In genomic region chr17:86755581-86756195, GRCm38 (mm10) we compare ENCODE assay signal across 9 mouse cellular contexts. TPM values are rescaled to one million over a fixed set of nuclear protein-coding genes. Genes with fewer than 3 reads are reported as not detected.
DNase-seq lines count a peak whose midpoint lies in the region; ATAC-seq lines count a peak whose summit lies in the region.
"Had no signal": no experiment of that assay in that cellular context is flagged by ENCODE, and none has a peak within 500 bp of the region (broad histone marks: within the 10 kb centered on the region; RNA-seq: fewer than 3 reads in every experiment).

No protein-coding gene starts in this region.

- H3K4me2 ChIP-seq in liver, embryonic 13.5 days: peak overlapping the region; percentile 70

- H3K4me3 ChIP-seq in liver, embryonic 13.5 days (replicated peaks): peak overlapping the region; percentile 57

- DNase-seq in adrenal gland, adult 2 months: peak; percentile 66
- DNase-seq in adrenal gland, postnatal 4 days (ENCODE audit: low spot score in 2 of 2): no peak
- peak; percentile 41 for DNase-seq in retina, postnatal 1 day
- no peak for DNase-seq in retina, embryonic 14.5 days (ENCODE audit: low spot score)
- DNase-seq in liver, embryonic 13.5 days: no peak
- DNase-seq in frontal cortex, postnatal 10 days (ENCODE audit: low spot score in 2 of 2): no peak
- no peak for DNase-seq in layer of hippocampus, adult 11-12 months (ENCODE audit: low spot score)
- no peak for DNase-seq in ovary, postnatal 10 days (ENCODE audit: low spot score)
- DNase-seq: kidney, postnatal 14 days had no signal

- no peak overlapping the region for H3K9ac ChIP-seq in liver, embryonic 13.5 days

- H3K27ac ChIP-seq in liver, embryonic 13.5 days: no peak overlapping the region

- ATAC-seq in liver, embryonic 13.5 days (ENCODE audit: low read depth): no peak

- 19% methylated on average over 11 of the region's 11 CpGs for WGBS in liver, embryonic 13.5 days (ENCODE audit: insufficient replicate concordance)

- no peaks in the 10 kb centered on the region for H3K9me3 ChIP-seq in liver, embryonic 13.5 days (replicated peaks)

- peaks cover 22% of the 10 kb centered on the region for H3K4me1 ChIP-seq in liver, embryonic 13.5 days (replicated peaks)

- no peaks in the 10 kb centered on the region for H3K36me3 ChIP-seq in liver, embryonic 13.5 days

- peaks cover 60% of the 10 kb centered on the region for H3K27me3 ChIP-seq in liver, embryonic 13.5 days

RNA-seq across cellular contexts. Expression of gene Epas1, which starts 2.2 kb away (rescaled TPM):
- 100 to 1,000 TPM; 178 to 179 TPM for total RNA-seq in adrenal gland, adult 2 months (2021)
- polyA plus RNA-seq in adrenal gland, adult 2 months (2012; rRNA removed): 97.2 and 155 TPM in 2 replicates
- 100 to 1,000 TPM; 129 to 150 TPM for total RNA-seq in adrenal gland, postnatal 4 days (2021)
- 1.3 and 1.4 TPM in 2 replicates for polyA plus RNA-seq in liver, embryonic 13.5 days (2015; fragmentation: Nextera tagmentation; extraction: Ambion mirVana)

Comparison
In these comparisons a context has a peak if more than half of its experiments do, and no peak if none do; other contexts are left out.
1. DNase-seq: peak in adrenal gland, adult 2 months (single experiment) and retina, postnatal 1 day (single experiment); none in adrenal gland, postnatal 4 days (0 of 2), retina, embryonic 14.5 days (single experiment), liver, embryonic 13.5 days (single experiment), frontal cortex, postnatal 10 days (0 of 2), layer of hippocampus, adult 11-12 months (single experiment) and ovary, postnatal 10 days (single experiment).